Mouse (Mus musculus) heart, adult 11 months (tissue): ENCODE measurements at regions not wholly inside any gene's neighbourhood (a gene's known extent, or its start where the extent isn't known, plus 50 kb on each side); places are given as distances from the start of the nearest gene placed in this dataset.

Source experiments
- DNase-seq: peaks from one replicate; pipeline ENCODE4 v3.0.0; 2022

- DNase-seq: peak; percentile 24
Observed at GRCm38 (mm10) chr13:101884752-101885151, 116.7 kb upstream of the Pik3r1 start.

DNA sequence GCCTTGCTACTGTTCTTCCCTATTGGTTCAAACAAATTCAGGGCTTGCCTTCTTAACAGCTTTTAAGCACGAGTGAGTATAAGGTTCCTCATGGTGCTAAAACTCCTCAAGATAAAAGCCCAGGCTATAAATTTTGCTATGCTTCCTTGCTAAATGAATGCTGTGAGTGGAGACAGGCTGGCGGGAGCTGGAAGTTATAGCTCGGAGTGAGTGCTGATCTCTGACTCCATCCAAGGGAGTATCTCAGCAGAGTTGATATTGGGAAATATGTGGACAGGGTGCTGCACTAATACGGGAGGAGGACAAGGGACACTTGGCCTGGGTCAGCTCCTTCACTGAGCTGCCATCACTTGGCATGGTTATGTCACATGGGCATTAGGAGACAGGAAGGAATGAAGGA, 123.5 kb upstream of the Pik3r1 start:
- DNase-seq: peak; percentile 55

DNA sequence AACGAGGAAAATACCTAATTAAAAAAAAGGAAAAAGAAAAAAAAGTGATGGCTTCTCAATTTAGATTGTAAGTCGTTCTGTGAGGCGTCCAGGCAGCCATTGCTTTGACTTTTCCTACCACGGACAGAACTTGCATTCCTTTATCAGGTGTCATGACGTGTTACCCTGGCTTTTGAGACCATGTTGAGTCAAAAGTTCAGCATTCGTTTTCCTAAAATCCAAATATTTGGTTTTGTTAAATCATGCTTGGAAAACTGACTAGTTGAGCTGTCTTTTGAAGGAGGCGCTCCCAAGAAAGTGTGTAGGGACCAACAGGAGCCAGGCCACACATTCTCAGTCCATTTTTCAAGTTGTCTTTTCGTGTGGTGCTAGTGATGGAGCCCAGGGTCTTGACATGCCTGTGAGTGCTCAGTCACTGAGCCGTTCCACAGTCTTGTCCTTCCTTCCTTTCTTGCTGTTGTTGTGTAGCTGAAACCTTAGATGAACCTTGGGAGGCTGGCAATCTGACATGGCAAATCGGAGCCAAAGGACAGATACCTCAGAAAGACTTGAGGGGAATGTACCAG, 125.1 kb upstream of the Pik3r1 start:
- peak; percentile 55 for DNase-seq

GRCm38 (mm10) chr13:101895161-101895560, 127.1 kb upstream of the Pik3r1 start:
- DNase-seq: peak; percentile 61

DNA sequence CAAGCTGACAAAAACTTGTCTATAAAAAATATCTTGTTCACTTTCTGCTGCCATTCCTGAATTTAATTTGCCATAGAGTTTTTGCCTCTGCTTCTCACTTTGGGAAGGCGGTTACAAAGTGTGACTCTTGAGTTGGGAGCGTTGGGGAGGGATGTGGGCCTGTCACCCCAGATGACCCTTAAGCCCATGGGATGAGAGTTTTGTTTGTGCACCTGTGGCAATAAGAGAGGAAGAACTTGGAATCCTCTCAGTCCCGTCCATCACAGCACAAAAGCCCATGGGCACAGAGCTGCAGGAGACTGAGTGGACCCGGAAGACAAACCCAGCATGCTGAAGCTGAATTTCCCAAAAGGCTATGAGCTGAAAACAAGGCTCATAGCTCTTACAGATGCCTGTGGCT, 127.7 kb upstream of the Pik3r1 start:
- peak; percentile 81 for DNase-seq

DNA sequence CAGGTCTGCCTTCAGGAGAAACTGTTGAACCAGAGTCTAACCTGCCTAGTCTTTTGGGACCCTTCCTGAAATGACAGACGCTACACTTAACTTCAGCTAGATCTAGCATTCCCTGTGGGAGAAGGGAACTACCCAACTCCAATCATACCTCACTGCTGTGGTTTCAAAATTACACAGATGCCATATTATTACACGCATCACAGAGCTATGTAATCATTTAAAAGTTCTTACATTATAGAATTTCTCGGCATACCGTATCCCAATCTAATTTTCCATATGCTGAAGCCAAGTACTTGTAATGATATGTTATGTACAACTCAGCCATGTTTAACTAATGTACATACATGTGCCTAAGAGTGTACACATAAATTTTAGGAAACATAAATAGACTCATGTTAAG, 128.9 kb upstream of the Pik3r1 start:
- no peak for DNase-seq

GRCm38 (mm10) chr13:101902213-101902612, 134.2 kb upstream of the Pik3r1 start:
- peak; percentile 87 for DNase-seq

DNA sequence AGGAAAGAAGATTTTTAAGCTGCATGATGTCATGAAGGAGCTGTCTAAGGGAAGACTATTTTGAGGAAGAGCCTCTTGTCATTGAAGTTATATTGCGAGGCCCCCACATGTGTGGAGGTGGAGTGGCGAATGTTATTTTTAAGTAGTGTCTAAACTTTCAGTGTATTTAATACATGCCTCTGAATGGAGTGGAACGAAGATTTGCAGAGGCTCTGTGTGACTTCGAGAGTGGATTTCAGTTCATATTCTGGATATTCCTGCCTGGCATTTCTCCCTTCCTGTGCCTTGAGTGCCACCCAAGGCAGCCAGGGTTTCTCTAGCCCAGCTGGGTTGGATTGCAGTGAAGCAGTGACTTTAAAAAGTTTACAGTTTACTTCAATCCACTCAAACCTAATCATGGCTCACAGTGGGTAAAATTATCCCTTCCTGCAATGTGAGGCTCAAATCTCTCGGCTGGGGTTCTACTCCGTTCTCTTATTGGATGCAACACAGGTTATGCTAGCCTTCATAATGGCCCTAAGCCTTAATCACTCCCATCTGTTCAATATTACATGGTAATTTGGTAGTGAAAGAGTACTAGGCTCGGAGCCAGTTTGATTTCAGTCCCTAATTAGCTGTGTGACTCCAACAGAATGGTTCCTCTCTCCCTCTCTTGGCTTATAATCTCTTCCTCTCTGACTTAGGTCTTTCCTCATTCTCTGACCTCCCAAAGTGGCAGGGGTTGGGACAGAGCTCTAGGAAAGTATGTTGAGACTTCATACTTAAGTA, 138.1 kb upstream of the Pik3r1 start:
- DNase-seq: peak; percentile 45

DNA sequence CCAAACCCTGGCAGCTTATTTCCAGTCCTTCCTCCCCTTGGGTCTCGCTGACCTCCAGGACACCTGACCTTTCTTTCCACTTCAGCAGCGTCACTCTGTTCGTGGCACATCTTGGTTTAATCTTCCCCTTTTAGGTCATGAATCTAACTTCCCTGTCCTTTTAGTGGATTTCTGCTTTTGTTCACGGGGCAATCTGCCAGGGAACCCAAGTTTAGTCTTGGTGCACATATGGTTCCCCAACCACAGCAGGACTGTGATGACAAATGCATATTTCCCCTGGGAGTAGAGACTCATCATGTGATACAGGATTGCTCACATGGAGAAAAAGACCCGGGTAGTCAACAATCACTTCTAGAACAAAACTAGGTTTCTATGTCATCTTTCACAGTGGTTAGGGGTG, 141.0 kb upstream of the Pik3r1 start:
- DNase-seq: peak; percentile 97

- DNase-seq: peak; percentile 59
Observed at GRCm38 (mm10) chr13:101910687-101911086, 142.7 kb upstream of the Pik3r1 start.

- peak; percentile 43 for DNase-seq
Observed at GRCm38 (mm10) chr13:101914132-101914531, 146.1 kb upstream of the Pik3r1 start.

GRCm38 (mm10) chr13:101914691-101915541, 146.9 kb upstream of the Pik3r1 start:
- peak; percentile 86 for DNase-seq

DNA sequence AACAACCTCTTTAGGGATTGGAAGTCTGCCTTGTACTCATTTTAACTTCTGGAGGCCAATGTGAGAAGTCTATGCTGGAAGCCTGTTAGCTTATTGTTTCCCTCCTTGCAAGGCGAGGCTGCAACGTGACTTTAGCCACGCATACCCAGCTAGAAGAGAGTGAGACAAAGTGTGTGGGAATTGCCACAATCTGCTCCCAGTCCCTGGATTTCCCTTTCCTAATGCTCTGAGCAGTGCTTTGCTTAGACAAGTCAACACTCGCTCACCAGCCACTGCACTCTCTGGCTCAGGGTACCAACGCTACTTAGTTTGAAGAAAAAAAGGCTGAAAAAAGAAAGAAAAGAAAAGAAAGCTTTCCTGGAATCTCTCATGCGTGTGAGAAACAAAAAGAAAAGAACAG, 147.5 kb upstream of the Pik3r1 start:
- DNase-seq: peak; percentile 79

GRCm38 (mm10) chr13:101915948-101916594, 148.1 kb upstream of the Pik3r1 start:
- peak; percentile 93 for DNase-seq

DNA sequence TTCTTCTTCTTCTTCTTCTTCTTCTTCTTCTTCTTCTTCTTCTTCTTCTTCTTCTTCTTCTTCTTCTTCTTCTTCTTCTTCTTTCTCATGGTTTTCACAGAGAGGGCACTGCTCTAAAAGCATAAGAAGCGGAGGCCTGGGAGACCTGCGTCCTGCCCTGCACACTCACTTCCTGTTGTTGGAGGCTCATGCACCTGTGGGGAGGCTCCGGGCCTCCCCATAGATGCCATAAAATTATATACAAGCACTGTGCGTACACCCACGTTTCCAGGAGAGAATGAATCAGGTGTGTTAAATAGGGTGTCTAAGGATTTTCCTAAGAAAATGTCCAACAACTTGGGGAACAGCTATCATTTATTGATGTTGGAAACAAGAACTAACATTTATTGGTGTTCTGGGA, 148.9 kb upstream of the Pik3r1 start:
- DNase-seq: peak; percentile 51

DNA sequence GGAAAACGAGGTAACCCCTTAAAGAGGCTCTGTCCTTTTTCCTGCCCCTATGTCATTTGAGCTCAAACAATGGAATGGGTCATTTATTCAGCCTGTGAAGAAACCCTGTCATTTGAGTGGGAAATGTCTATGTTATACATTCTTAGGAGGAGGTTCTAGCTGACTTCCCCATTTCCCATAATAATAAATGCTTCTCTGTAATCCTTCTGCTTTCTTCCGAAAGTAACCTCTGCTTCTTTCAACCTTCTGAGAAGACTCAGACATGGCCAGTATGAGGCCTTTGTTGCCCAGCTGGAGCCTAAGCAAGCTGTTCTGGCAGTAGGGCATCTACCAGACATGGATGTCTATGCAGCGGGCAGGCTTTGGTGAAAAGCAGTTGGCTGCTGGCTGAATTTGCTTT, 150.2 kb upstream of the Pik3r1 start:
- no peak for DNase-seq

GRCm38 (mm10) chr13:101919266-101919665, 151.2 kb upstream of the Pik3r1 start:
- peak; percentile 95 for DNase-seq

- DNase-seq: peak; percentile 52
Observed at GRCm38 (mm10) chr13:101920384-101920783, 152.4 kb upstream of the Pik3r1 start.

GRCm38 (mm10) chr13:101924637-101925036, 156.6 kb upstream of the Pik3r1 start:
- no peak for DNase-seq

DNA sequence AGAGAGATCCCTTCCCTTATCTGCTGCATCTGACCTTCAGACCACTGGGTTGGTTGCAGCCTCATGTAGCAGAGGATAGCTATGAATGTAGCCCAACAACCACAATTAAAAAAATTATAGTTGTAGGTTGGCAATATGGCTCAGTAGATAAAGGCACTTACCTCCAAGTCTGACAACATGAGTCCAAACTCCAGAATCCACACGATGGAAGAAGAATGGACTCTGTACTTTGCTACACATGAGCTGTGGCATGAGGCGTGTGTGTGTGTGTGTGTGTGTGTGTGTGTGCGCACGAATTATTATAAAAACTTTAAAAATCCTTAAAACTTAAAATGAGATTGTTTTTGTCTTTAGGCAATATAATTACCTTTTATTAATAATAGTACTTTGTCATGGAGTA, 163.2 kb upstream of the Pik3r1 start:
- DNase-seq: peak; percentile 51

DNA sequence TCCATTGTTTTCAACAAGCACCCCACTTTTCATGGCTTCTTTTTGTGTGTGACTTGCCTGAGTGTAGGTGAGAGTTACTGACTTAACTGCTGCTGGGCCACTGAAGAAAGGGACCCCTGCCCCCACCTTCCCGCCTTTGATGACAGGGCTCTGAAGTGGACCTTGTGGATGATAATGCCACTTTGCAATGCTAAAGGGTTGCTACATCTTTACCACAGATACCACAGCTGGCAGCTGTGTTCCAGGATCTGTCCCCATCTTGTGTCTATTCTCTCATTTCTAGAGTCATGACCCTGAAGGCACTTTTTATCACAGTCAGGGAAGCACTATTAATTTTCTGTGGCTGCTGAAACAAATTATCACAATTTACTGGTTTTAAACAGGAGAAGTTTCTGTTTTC, 163.9 kb upstream of the Pik3r1 start:
- DNase-seq: peak; percentile 74

DNA sequence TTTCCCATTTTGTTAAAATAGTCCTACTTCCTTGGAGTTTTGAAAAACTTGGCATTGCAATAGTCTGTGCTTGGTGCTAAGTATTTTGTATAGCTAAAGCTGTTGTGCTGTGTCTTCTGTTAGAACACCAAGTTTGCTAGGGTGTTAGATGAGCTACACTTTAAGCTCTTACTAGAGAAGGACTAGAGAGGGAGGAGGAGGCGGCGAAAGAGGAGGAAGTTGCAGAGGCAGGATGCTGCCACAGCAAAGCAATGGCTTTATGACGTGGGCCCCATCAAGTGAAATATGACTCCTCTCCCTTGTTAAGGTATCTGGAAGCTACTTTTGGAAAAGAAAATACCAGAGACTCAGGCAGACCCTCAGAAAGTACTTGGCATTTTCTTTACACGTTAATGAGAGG, 167.8 kb upstream of the Pik3r1 start:
- no peak for DNase-seq

- no peak for DNase-seq
Observed at GRCm38 (mm10) chr13:101954521-101954920, 186.5 kb upstream of the Pik3r1 start.
